Mouse (Mus musculus) liver, adult 2 months (tissue): Measurements from ENCODE around the gene Apoc3. TPM values are rescaled to one million over a fixed set of nuclear protein-coding genes. Genes with fewer than 3 reads are reported as not detected.
A peak's percentile ranks its signal among the peaks of the same experiment; 100 is the strongest.

Experiments
- DNase-seq: peaks from one replicate; pipeline ENCODE4 v3.0.0-alpha.2; 2011; ENCODE audit warnings: low read depth, low spot score; ENCODE audit errors: extremely low read depth
- H3K27ac ChIP-seq: fragments of 200-500 bp; replicated peaks from 2 replicates; pipeline ENCODE4 v1.5.1; 2012; ENCODE audit warnings: low read depth, mild to moderate bottlenecking, control low read depth, inconsistent platforms, low read length; ENCODE audit not compliant: insufficient read depth
- H3K27me3 ChIP-seq: fragments of 200-500 bp; 2 replicates; pipeline ENCODE4 v1.6.1; 2012; ENCODE audit warnings: mild to moderate bottlenecking, moderate library complexity, low read length, inconsistent platforms; ENCODE audit not compliant: control insufficient read depth, insufficient read depth
- H3K36me3 ChIP-seq: fragments of 200-500 bp; 2 replicates; pipeline ENCODE4 v1.6.1; 2012; ENCODE audit warnings: low read length, inconsistent platforms; ENCODE audit not compliant: control insufficient read depth, insufficient read depth
- H3K4me1 ChIP-seq: fragments of 200-500 bp; 2 replicates; pipeline ENCODE4 v1.6.1; 2011; ENCODE audit warnings: low read length; ENCODE audit not compliant: control insufficient read depth, insufficient read depth
- H3K4me3 ChIP-seq: fragments of 200-500 bp; 2 replicates; pipeline ENCODE4 v1.5.1; 2011; ENCODE audit warnings: low read depth, mild to moderate bottlenecking, control low read depth, low read length, moderate library complexity; ENCODE audit not compliant: insufficient read depth
- H3K79me2 ChIP-seq: fragments of 200-500 bp; 2 replicates; pipeline ENCODE4 v1.6.1; 2012; ENCODE audit warnings: inconsistent platforms, mild to moderate bottlenecking, low read length, moderate library complexity; ENCODE audit not compliant: control insufficient read depth, insufficient read depth
- H3K9ac ChIP-seq: fragments of 200-500 bp; 2 replicates; pipeline ENCODE4 v1.6.1; 2012; ENCODE audit warnings: low read depth, mild to moderate bottlenecking, control low read depth, inconsistent platforms, low read length
- CTCF ChIP-seq: fragments of 200-500 bp; IDR thresholded peaks from 2 replicates; pipeline ENCODE4 v1.5.1; 2011; ENCODE audit warnings: low read depth, low read length, control low read depth
- POLR2A ChIP-seq: fragments of 200-500 bp; IDR thresholded peaks from 2 replicates; pipeline ENCODE4 v1.6.1; 2011; ENCODE audit warnings: low read length, control low read depth; ENCODE audit not compliant: insufficient read depth; ENCODE audit errors: extremely low read depth
- WGBS: fragments of 180-500 bp; shearing (Covaris S2); methylation state at CpG from one replicate; pipeline ENCODE4 v1.1.7; 2018; 5-methylcytosine and 5-hydroxymethylcytosine counted together
- polyA plus RNA-seq: library from polyadenylated mRNA; depleted of rRNA; stranded (reverse); fragments of >200 nt; gene quantifications from 2 replicates; pipeline ENCODE4 v1.2.3, GENCODE M21; 2012
- total RNA-seq: library from RNA; depleted of rRNA; stranded (reverse); fragments of >200 nt; gene quantifications from 2 replicates; pipeline ENCODE4 v1.2.3, GENCODE M21; 2014

The Apoc3 gene
- total and polyA plus RNA-seq, 2 experiments: 2,319 to 8,710 TPM

GRCm38 (mm10) chr9:46191234-46191633 is 44.2 kb downstream of the Apoc3 start:
- TF ChIP-seq CTCF (no peak), POLR2A (no peak)
- Histone ChIP-seq H3K27ac (no peak overlapping the region), H3K4me3 (no peak overlapping the region), H3K4me1 (peaks cover 1% of the 10 kb centered on the region; the same call in 1 of the 2 replicates), H3K36me3 (peaks cover 10% of the 10 kb centered on the region), H3K79me2 (peaks cover 4% of the 10 kb centered on the region; the same call in 1 of the 2 replicates), H3K9ac (no peak overlapping the region), H3K27me3 (no peaks in the 10 kb centered on the region)
- DNase-seq: no peak
- WGBS: 78% methylated on average over 8 of the region's 8 CpGs

GRCm38 (mm10) chr9:46189381-46189780 is 46.1 kb downstream of the Apoc3 start:
- 0 out of 2 replicates have a peak, but pooled peaks cover 1% of the 10 kb centered on the region for H3K4me1 ChIP-seq
- H3K9ac ChIP-seq: no peak overlapping the region
- H3K27me3 ChIP-seq: no peaks in the 10 kb centered on the region
- no peaks in the 10 kb centered on the region; the same call in 1 of the 2 replicates for H3K36me3 ChIP-seq
- DNase-seq: no peak
- TF ChIP-seq CTCF (no peak), POLR2A (no peak)
- no peak overlapping the region for H3K27ac ChIP-seq
- H3K4me3 ChIP-seq: no peak overlapping the region
- 93% methylated on average over 10 of the region's 10 CpGs for WGBS
- H3K79me2 ChIP-seq: peaks cover 4% of the 10 kb centered on the region; the same call in 1 of the 2 replicates

GRCm38 (mm10) chr9:46188956-46189355 is 46.5 kb downstream of the Apoc3 start:
- Histone ChIP-seq H3K27me3 (no peaks in the 10 kb centered on the region), H3K79me2 (peaks cover 4% of the 10 kb centered on the region; the same call in 1 of the 2 replicates), H3K4me1 (0 out of 2 replicates have a peak, but pooled peaks cover 1% of the 10 kb centered on the region), H3K36me3 (no peaks in the 10 kb centered on the region; the same call in 1 of the 2 replicates), H3K4me3 (no peak overlapping the region), H3K9ac (no peak overlapping the region), H3K27ac (no peak overlapping the region)
- DNase-seq: no peak
- 97% methylated on average over 5 of the region's 5 CpGs for WGBS
- TF ChIP-seq POLR2A (no peak), CTCF (no peak)

GRCm38 (mm10) chr9:46188370-46188769 is 47.1 kb downstream of the Apoc3 start:
- Histone ChIP-seq H3K4me1 (0 out of 2 replicates have a peak, but pooled peaks cover 1% of the 10 kb centered on the region), H3K27me3 (no peaks in the 10 kb centered on the region), H3K36me3 (no peaks in the 10 kb centered on the region; the same call in 1 of the 2 replicates), H3K9ac (no peak overlapping the region), H3K4me3 (no peak overlapping the region), H3K27ac (no peak overlapping the region), H3K79me2 (peaks cover 4% of the 10 kb centered on the region; the same call in 1 of the 2 replicates)
- no peak for TF ChIP-seq POLR2A
- TF ChIP-seq CTCF: no peak
- no peak for DNase-seq
- WGBS: 81% methylated on average over 4 of the region's 4 CpGs

- DNase-seq: no peak
- 0 out of 2 replicates have a peak, but pooled peaks cover 1% of the 10 kb centered on the region for H3K4me1 ChIP-seq
- no peak overlapping the region for H3K4me3 ChIP-seq
- no peak overlapping the region for H3K27ac ChIP-seq
- 54% methylated on average over 1 of the region's 1 CpGs for WGBS
- TF ChIP-seq CTCF: 0 out of 2 replicates have a peak, but pooled peaks have one; percentile 4
- no peak for TF ChIP-seq POLR2A
- no peak overlapping the region for H3K9ac ChIP-seq
- H3K27me3 ChIP-seq: no peaks in the 10 kb centered on the region
- H3K36me3 ChIP-seq: peaks cover 5% of the 10 kb centered on the region; the same call in 1 of the 2 replicates
- H3K79me2 ChIP-seq: peaks cover 4% of the 10 kb centered on the region; the same call in 1 of the 2 replicates
Observed at GRCm38 (mm10) chr9:46186387-46186786, 49.0 kb downstream of the Apoc3 start.

- Histone ChIP-seq H3K27me3 (no peaks in the 10 kb centered on the region), H3K9ac (no peak overlapping the region), H3K36me3 (peaks cover 5% of the 10 kb centered on the region; the same call in 1 of the 2 replicates), H3K4me3 (no peak overlapping the region), H3K79me2 (peaks cover 4% of the 10 kb centered on the region; the same call in 1 of the 2 replicates), H3K27ac (peak overlapping the region; percentile 49), H3K4me1 (0 out of 2 replicates have a peak, but pooled peaks cover 1% of the 10 kb centered on the region)
- peak; percentile 67 for DNase-seq
- TF ChIP-seq CTCF (peak; percentile 44; the same call in 1 of the 2 replicates), POLR2A (no peak)
- 25% methylated on average over 2 of the region's 2 CpGs for WGBS
Observed at GRCm38 (mm10) chr9:46185191-46185590, 50.2 kb downstream of the Apoc3 start.
